Mouse (Mus musculus) 416B (cell line): ENCODE measurements around the gene Dcaf6.
"Not testable (repeated sequence)": the region's sequence is repeated elsewhere in the genome, so short reads cannot be mapped to it uniquely, and the experiment has no call there.

Experiments used
- DNase-seq: peaks from one replicate; pipeline ENCODE4 v3.0.0; 2011; ENCODE audit warnings: low read depth

The Dcaf6 gene

DNA sequence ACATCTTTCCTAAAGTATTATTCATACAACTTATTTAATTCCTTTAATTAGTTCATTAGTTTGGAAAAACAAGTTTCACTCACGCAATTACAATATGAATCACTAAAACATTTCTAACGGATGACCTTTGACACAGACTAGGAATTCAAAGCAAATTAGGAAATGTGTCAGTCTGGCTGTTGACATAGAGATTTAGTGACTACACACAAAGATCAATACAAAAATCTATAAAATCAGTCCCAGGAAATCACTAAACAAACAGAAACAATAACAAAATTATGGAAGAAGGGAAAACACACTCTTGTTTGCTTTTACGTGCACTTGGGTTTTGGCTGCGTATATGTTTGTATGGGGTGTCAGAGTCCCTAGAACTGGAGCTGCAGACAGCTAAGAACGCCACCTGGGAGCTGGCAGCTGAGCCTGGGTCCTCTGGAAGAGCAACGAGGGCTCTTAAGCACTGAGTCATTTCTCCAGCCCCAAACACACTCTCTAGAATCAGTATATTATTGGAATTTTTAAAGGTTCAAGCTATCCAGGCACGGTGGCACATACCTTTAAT is 38.8 kb downstream of the Dcaf6 start:
- DNase-seq, result no peak

DNA sequence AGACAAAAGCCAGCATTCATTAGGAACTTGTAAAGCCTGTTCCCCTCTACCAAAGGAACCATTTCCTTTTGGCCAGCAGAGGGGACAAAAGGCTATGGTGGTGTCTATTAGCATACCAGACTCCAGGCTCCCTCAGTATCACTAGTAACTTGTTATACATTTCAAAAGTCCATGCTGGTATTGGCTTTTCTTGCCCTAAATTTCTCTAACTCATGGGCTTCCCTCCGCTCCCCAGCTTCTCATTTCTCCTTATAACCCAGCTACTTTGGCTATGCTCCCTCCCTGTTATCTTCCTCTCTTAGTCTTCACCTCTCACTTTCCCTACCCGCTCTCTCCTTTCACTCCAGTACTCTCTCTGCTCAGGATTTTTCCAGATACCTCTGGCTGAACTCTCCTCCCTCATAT is 63.9 kb downstream of the Dcaf6 start:
- peak; percentile 42 for DNase-seq

DNA sequence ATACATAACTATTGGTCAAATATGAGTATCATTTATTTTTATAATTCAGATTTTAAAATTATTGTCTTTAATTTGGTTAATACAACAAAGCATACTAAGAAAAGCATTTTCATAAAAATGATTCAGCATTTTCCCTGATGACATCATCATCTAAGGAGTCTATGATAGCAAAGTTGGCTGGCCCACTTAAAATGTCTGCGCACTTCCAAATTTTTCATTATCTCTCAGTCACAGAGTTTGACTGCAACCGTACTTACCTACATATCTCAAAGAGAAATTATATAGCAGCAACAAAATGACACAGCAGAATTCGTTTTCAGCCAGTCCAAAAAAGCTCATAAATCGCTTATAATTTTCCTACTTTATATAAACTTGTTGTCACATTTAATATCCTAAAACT is 64.3 kb downstream of the Dcaf6 start:
- DNase-seq, result peak; percentile 20

DNA sequence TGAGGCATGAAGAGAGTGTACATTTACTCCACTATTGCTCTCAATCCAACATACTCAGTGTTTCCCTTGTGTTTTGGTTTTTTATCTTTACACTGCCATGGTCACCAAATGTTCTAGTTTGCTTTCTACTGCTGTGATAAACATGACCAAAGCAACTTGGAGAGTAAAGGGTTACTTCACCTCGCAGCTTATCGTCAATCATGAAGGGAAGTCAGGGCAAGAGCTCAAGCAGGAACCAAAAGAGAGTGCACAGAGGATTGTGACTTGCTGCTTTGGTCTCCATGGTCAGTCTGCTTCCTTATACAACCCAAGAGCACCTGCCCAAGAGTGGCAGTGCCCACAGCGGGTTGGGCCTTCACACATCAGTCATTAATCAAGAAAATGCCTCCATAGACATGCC is 65.4 kb downstream of the Dcaf6 start:
- DNase-seq, result peak; percentile 52

DNA sequence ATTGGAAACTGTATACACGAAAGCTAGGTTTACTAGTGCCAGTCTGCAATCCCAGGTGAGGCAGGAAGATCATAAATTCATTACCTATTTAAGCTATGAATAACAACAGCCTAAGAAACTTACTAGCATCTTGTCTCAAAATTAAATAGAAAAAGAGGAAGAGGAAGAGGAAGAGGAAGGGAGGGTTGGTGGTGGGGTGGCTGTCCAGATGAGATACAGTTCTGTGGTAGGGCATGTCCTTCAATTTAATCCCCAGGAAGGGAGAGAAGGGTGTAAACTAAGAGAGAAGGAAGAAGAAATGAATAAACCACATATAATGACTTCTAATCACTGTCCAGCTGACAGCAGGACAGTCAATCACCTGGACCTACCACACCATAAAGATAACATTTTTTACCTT is 67.2 kb downstream of the Dcaf6 start:
- peak; percentile 79 for DNase-seq

DNA sequence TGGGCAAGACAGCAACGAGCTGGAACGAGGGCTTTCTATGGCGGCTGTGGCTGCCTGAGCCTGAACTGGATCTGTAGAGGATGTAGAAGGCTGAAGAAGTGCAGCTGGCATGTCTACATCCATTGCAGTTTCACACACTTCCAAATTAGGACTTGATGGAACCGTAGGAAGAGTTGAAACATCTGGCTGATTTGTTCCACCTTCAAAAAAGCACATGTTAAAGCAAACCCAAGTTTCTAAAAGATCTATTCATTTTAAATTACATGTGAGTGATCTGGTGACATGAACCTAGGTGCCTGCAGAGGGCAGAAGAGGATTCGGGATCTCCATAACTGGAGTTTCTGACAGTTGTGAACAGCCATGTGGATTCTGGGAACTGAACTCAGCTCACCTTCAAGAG is 71.6 kb downstream of the Dcaf6 start:
- DNase-seq, result peak; percentile 60

DNA sequence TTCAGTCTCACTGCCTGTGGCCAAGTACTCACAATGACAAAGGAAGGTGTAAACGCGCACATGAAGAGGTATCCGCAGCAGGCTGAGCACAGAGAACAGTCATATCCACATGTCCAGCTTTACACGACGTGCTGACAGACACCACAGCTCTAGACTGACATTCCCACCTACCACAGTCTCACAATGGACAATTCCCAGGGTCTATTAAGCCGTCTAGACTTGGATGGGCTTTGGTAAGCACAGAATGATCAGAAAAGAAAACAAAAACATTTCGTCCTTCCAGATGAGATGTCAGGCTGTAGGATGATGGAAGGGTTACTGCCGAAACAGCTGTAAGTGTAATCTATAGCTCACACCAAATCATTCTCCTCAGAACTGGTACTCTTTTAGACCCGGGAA is 73.8 kb downstream of the Dcaf6 start:
- no peak for DNase-seq

DNA sequence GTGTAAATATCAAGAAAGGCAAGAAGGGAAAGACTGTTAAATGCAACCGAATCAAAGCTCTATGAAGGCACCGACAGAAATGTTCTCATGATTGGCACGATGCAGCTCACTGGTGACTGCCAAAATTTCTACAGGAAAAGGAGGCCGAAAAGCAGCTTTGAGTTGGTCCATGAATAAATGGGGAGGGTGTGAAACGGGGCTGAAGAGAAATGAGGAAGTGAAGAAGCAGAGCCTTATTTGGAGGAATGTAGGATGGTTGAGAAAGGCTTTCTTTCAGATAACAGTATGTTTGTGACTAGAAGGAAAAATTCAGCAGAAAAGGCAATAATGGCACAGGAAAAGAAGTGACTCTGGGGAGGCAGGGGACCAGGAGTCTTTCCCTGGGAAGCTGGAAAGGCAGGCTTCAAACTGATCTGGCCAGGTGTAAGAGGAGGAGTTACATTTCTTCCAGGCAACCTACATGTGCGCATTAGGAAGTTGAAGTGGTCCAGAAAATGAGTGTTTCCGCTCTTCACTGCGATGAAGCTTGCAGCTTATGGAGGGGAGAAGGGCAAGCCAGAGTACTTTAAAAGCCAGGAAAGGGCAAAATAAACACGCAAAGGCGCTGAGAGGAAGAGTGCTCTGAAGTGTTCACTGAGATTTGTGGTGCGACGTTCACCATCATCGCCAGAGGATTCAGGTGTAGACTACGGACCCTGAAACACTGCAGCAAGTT is 74.3 kb downstream of the Dcaf6 start:
- DNase-seq, result peak; percentile 19

DNA sequence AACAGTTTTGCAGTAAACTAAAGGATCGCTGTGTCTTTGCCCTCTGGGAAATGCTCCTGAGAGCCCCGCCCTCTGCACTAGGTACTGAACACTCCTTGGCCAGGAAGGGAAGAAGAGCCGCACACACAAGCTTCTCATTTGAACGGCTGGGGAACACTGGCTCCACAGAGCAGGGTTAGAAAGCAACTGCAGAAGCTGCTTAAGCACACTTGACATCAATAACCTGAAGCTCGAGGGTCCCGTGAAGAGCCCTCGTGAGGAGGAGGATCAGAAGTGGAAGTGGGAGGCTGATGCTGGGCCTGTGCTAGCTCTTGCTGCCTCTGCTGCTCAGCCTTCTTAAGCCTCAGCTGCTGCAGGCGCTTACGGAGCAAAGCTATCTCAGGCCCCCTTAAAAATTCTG is 86.4 kb downstream of the Dcaf6 start:
- no peak for DNase-seq

DNA sequence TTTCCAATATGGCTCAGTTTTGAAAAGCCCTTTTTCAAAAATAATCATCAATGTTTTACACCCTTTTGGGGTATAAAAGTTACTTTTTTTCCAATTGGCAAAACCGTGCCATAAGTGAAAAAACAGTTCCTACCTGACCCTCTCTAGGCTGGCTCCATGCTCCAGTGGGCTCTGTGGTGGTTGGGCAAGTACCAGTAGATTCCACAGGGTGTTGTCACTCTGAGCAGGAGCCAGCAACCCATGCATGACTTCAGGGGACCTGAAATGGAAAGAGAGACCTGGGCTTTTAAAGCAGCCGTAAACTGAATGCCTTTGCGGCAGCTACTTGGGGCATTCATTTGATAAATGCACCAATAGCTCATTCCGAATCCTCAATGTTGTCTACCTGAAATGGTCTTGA is 89.3 kb downstream of the Dcaf6 start:
- no peak for DNase-seq

DNA sequence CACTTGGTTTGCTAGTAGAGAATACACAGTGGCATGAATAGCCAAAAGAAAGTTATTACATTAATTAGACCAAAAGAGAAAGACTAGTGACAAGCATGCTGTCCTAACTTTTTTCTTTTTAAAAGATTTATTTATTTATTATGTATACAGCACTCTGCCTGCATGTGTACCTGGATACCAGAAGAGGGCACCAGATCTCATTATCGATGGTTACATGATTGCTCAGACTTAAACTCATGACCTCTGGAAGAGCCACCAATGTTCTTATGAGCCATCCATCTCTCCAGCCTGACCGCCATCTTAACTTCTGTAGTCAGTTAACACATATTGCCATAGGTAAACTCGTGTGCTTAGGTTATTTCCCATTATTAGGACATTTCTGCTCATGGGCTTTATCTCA is 95.2 kb downstream of the Dcaf6 start:
- peak; percentile 41 for DNase-seq

DNA sequence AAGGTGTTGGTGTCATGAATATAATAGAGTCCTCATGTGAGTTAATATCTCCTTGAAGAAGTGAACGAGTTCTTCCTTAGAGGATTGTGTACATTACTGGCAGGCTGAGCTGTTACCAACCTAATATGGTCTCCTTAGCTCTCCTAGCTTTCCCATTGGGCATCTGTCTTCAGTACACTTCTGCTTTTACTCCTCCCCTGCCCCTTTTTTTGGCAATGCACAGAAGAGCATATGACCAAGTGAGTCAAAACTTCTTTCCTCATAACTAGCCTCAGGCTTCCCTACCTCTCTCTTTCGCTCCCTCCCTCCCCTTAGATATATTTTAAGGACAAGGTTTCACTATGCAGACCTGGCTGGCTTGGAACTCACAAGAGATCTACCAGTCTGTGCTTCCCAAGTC is 97.0 kb downstream of the Dcaf6 start:
- DNase-seq, result peak; percentile 66

DNA sequence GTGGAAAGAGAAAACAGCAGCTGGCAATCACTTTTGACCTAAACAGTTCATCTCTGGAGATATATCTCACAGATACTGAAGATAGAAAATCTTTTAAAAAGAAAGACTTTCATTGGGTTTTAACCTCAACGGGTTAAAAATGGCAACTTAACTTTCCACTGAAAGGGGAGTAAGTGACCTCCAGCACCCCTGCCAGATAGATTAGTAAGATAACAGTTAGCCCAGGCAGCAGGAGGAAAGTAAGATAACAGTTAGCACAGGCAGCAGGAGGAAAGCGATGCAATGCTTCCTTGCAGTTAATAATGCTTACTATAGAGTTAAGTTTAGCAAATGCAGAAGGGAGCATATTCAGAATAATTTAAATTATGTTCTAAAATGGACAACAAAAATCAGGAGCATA is 103.9 kb downstream of the Dcaf6 start:
- DNase-seq, result peak; percentile 90

DNA sequence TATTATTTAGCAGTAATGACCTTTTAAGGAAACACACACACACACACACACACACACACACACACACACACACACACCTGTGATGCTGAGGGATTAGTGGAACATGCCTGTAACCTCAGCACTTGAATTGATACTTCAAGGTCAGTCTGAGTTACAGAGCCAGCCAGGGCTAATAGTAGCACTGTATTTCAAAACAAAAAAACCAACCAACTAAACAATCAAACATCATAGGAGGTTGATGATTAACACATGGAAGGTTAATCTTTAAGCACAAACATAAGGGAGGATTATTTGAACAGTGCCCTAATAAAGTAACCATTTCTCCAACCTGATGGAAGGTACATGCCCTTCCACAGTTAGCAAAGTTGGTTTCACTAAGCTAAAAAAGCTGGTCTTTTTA is 111.6 kb downstream of the Dcaf6 start:
- no peak for DNase-seq

DNA sequence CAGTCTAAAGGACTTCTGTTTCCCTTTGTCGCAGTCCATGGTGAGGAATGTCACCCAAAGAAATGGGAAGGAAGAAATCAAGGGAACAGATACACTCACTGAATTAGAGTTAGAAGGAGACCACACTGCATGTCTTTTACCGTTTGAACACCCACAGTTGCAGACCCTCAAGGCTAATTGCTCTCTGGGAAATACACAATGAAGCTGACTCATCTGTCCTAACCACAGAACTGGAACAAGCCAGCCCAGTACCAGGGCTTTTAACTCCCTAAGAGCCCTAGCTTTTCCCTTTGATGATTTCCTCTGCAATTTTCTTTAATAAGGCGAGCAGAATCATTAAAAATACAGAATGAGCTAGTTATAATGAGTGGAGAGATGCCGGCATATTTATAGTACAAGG is 115.8 kb downstream of the Dcaf6 start:
- peak; percentile 80 for DNase-seq

DNA sequence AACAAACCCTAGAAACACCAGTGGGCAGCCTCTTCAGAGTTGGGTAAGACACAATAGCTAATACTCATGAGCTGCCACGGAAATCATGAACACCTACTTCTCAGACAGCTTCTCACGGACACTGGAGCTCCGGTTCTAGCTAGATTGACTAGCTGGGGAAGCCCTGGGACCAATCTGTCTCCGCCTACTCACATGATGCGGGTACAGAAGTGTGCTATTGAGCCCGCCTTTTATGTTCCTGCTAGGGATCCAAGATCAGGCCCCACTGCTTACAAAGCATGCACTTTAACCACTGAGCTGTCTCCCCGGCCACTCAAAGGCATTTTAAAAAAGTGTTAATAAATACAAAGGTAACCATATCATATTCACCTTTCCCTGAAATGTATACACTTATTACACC is 118.1 kb downstream of the Dcaf6 start:
- no peak for DNase-seq

DNA sequence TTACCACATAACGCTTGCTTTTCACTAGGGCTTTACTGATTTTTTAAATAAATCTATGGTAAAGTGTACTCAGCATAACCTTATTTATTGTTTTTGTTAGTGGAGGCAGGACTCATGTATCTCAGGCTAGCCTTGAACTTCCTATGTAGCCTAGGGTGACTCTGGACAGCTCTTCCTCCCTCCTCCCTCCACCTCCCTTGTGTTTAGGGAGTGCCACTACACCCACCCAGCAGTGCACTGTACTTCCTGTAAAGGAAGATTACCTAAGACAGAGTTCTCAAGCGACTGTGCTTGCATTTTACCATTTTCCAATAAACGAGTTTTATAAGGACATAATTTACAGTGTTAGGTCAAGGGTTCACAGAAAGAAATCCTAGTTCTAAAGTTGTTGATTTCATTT is 127.5 kb downstream of the Dcaf6 start:
- no peak for DNase-seq

DNA sequence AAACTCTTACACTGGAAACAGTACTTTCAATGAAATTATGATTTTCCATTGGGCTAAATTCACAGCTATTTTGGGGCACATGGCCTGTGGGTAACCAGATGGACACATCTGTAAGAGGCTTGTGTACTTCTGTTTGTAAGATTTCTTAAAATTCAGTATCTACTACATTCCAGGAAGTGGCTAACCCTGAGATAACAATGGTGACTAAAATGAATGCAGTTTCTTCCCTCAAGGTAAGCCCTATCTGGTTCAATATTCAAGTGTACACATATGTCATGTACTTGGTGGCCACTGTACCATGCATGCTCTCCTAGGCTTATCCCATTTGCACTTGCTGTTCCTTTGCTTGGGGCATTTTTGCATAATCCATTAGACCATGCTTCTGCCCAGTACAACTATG is 129.4 kb downstream of the Dcaf6 start:
- DNase-seq, result peak; percentile 46

DNA sequence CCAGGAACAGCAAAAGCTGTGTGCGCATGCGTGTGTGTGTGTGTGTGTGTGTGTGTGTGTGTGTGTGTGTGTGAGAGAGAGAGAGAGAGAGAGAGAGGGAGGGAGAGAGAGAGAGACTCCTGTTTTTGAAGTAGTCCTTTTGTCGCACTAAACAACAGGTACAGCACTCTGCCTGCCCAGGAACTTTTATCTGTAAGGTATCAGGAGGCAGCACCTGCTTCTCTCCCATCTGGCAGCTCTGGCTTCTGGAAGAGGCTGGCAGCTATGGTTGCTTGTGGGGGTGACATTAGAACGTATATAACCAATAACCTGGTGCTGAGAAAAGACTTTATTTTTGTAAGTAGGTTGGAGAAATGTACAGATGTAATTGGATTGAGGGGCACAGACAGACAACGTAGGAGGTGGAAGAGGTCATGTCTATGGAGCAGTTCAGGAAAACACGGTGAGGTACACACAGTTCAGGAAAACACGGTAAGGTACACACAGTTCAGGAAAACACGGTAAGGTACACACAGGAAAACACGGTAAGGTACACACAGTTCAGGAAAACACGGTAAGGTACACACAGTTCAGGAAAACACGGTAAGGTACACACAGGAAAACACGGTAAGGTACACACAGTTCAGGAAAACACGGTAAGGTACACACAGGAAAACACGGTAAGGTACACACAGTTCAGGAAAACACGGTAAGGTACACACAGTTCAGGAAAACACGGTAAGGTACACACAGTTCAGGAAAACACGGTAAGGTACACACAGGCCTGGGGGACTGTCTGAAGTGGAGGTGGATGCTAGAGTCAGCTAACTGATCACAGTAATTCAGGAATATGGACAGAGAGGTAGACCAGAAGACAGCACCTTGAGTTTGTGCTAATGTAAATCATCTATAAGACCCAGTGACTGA is 131.6 kb downstream of the Dcaf6 start:
- not testable (repeated sequence) for DNase-seq

DNA sequence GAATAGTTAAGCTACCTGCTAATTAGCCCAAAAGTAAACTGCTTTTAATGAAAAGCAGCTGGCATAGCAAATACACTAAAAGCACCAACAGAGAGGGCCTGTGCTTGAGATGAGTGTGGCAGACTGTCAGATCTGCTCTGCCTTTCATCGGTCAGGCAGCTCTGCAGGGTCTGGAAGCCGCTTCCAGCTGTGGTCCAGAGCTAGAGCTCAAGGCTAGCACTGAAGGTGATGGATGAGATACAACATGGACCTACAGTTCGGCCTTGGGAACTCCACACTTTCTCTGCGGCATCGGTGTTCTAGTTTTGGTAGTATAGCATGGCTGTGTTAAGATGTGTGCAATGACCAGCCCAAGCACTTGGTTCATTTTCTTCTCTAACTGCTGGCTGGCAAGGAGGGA is 132.4 kb downstream of the Dcaf6 start:
- DNase-seq, result no peak

DNA sequence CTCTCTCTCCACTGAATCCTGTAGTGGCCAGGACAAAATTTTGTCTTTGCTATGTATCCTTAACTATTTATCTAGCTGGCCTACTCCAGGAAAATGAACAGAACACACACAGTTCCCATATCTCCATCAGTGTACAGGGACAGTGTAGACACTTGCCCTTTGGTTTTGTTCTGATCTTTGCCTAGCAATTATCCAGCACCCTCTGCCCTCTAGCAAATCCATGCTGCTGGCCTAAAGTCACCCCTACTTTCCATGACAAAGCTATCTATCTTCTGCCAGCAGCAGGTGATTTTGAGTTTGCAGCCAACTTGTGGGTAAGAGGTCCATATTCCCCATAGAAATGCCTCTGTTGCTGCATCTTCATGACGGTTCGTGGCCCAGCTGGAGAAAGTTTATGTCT is 132.9 kb downstream of the Dcaf6 start:
- DNase-seq, result no peak

DNA sequence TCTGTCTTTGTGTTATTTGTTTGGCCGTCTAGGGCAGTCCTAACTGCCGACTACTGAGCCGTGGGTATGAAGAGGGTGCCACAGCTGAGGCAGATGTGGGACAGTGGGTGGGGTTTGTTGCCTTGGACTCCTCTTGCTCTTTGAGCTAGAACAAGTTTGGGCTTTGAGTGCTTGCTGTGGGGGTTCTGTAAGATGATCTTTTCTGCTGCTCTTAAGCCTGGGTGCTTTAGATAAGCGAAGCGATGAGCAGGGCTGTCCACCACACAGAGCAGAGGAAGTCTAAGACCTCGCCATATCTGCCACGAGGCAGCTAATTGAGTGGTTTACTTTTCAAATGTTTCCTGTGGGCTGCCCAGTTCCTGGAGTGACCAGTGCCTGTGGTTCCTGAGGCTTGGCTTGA is 137.3 kb downstream of the Dcaf6 start:
- DNase-seq, result peak; percentile 93

DNA sequence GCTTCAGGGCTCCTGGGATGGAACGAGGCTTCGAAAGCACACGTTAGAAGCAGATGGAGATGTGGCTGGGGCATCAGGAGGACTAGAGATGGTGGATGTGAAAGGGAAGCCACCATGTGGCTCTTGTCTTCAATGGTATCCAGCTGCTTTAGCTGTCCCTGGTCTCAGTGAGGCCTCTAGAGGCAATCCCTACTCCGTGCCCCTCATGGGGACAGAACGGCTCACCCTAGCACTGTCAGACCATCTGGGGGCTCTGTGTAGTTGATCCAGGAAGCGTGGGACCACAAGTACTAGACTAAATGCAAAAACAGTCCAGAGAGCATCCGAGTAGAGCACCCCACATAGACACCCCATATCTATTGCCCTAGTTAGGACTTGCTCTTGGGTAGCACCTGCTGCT is 138.4 kb downstream of the Dcaf6 start:
- no peak for DNase-seq
